Mouse (Mus musculus) hindbrain, embryonic 16.5 days (tissue): ENCODE results near the gene Gpr176. TPM values are rescaled to one million over a fixed set of nuclear protein-coding genes. Genes with fewer than 3 reads are reported as not detected.

Experiments used
- ATAC-seq: fragments of 200-750 bp; cut with Nextera tagmentation; 2 replicates; pipeline ENCODE4 v1.8.0; 2017; ENCODE audit warnings: moderate TSS enrichment, moderate library complexity
- H3K27ac ChIP-seq: fragments of 300-500 bp; sonication (generic); 2 replicates; pipeline ENCODE4 v1.5.1; 2014; ENCODE audit warnings: low read depth, mild to moderate bottlenecking, control low read depth, low read length, moderate library complexity
- H3K27me3 ChIP-seq: fragments of 300-500 bp; sonication (generic); replicated peaks from 2 replicates; pipeline ENCODE4 v1.6.1; 2014; ENCODE audit warnings: low read length; ENCODE audit not compliant: control insufficient read depth, insufficient read depth
- H3K36me3 ChIP-seq: fragments of 300-500 bp; sonication (generic); 2 replicates; pipeline ENCODE4 v1.6.1; 2014; ENCODE audit warnings: mild to moderate bottlenecking, low read length, moderate library complexity, mixed read lengths; ENCODE audit not compliant: control insufficient read depth, insufficient read depth
- H3K4me1 ChIP-seq: fragments of 300-500 bp; sonication (generic); 2 replicates; pipeline ENCODE4 v1.6.1; 2014; ENCODE audit warnings: low read depth, low read length; ENCODE audit not compliant: control insufficient read depth, insufficient read depth
- H3K4me2 ChIP-seq: fragments of 300-500 bp; sonication (generic); 2 replicates; pipeline ENCODE4 v1.6.1; 2014; ENCODE audit warnings: mild to moderate bottlenecking, low read length, control low read depth, moderate library complexity
- H3K4me3 ChIP-seq: fragments of 300-500 bp; sonication (generic); 2 replicates; pipeline ENCODE4 v1.5.1; 2014; ENCODE audit warnings: mild to moderate bottlenecking, low read length, control low read depth, moderate library complexity
- H3K9ac ChIP-seq: fragments of 300-500 bp; sonication (generic); 2 replicates; pipeline ENCODE4 v1.6.1; 2014; ENCODE audit warnings: low read depth, mild to moderate bottlenecking, control low read depth, low read length, moderate library complexity
- H3K9me3 ChIP-seq: fragments of 300-500 bp; sonication (generic); 2 replicates; pipeline ENCODE4 v1.6.1; 2014; ENCODE audit warnings: mild to moderate bottlenecking, low read length, moderate library complexity; ENCODE audit not compliant: control insufficient read depth
- WGBS: fragments of 180-500 bp; shearing (Covaris S2); extraction: QIAGEN DNeasy Blood & Tissue Kit; methylation state at CpG from one replicate; pipeline ENCODE4 v1.1.7; 2014; 5-methylcytosine and 5-hydroxymethylcytosine counted together
- polyA plus RNA-seq: library from polyadenylated mRNA; unstranded; fragments of >200 nt; fragmentation: Nextera tagmentation; extraction: Ambion mirVana; gene quantifications from 2 replicates; pipeline ENCODE4 v1.2.1, GENCODE M21; 2015

The Gpr176 gene
- polyA plus RNA-seq, 1 experiment from 2014 or later, result 8.6 TPM

DNA sequence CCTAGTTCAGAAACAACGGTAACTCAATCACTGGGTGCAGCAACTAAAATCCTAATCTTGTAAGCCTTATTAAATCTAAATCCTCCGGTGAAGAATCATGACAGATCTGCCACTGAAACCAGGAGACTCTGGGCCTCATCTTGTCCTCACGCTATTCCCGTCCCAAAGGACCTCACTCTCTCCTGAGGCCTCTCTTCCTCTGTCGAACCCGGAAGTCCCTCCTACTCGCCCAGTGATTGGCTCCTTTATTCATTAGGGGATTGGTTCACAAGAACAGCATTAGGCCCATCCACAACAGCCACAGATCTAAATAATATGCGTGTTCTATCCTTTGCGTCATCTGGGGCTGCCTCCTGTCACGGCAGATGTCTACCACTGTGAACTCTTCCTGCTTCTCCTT is 101.6 kb downstream of the Gpr176 start:
- Histone ChIP-seq H3K9ac (no peak overlapping the region), H3K27ac (no peak overlapping the region), H3K4me3 (no peak overlapping the region), H3K9me3 (no peaks in the 10 kb centered on the region), H3K4me1 (no peaks in the 10 kb centered on the region; the same call in 1 of the 2 replicates), H3K27me3 (no peaks in the 10 kb centered on the region), H3K36me3 (no peaks in the 10 kb centered on the region), H3K4me2 (no peak overlapping the region)
- ATAC-seq, result no peak
- 80% methylated on average over 10 of the region's 10 CpGs for WGBS

DNA sequence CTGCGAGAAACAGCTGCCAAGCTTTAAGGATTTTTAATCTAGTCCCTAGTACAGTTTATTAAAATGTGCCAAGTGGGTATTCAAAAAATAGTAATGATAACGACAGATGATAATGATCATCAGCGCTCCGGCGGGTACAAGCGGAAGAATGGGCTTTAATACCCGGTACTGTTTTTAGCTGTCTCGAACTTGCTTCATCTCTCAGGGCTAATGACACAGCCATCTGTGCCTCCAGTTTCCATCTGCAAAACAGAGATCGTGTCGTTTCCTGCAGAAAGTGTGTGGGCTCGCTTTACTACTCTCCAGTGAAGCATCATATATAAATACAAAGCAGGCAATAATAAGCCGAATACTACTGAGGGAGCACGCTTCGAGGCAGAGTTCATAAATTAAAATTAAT is 103.0 kb downstream of the Gpr176 start:
- Histone ChIP-seq H3K4me1 (no peaks in the 10 kb centered on the region; the same call in 1 of the 2 replicates), H3K36me3 (no peaks in the 10 kb centered on the region), H3K9ac (no peak overlapping the region), H3K4me2 (no peak overlapping the region), H3K9me3 (no peaks in the 10 kb centered on the region), H3K27ac (no peak overlapping the region), H3K27me3 (no peaks in the 10 kb centered on the region), H3K4me3 (no peak overlapping the region)
- peak; percentile 56; the same call in 1 of the 2 replicates for ATAC-seq
- WGBS, result 57% methylated on average over 14 of the region's 14 CpGs

DNA sequence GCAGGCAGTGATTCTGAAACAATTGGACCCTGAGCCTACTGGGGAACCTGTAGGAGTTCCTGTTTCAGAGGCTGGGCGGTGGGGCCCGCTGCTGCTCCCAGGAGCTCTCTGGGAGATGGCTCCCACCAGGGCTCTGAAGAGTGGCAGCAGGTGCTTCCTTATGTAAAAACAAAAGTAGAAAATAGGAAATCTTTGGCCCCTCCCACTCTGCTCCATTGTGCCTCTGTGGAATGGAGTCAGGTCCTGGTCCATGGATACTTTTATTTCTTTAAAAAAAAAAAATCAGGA is 109.4 kb downstream of the Gpr176 start:
- WGBS, result 35% methylated on average over 2 of the region's 2 CpGs
- H3K9ac ChIP-seq, result no peak overlapping the region
- H3K27ac ChIP-seq, result no peak overlapping the region
- no peaks in the 10 kb centered on the region for H3K9me3 ChIP-seq
- no peaks in the 10 kb centered on the region for H3K36me3 ChIP-seq
- H3K4me1 ChIP-seq, result no peaks in the 10 kb centered on the region
- peak; percentile 32; the same call in 1 of the 2 replicates for ATAC-seq
- H3K27me3 ChIP-seq, result no peaks in the 10 kb centered on the region
- H3K4me3 ChIP-seq, result no peak overlapping the region
- no peak overlapping the region for H3K4me2 ChIP-seq

GRCm38 (mm10) chr2:118263151-118263913 is 109.9 kb downstream of the Gpr176 start:
- Histone ChIP-seq H3K36me3 (no peaks in the 10 kb centered on the region), H3K9ac (no peak overlapping the region), H3K4me3 (no peak overlapping the region), H3K4me1 (no peaks in the 10 kb centered on the region), H3K27me3 (no peaks in the 10 kb centered on the region), H3K27ac (no peak overlapping the region), H3K4me2 (no peak overlapping the region), H3K9me3 (no peaks in the 10 kb centered on the region)
- peak; percentile 79 for ATAC-seq
- WGBS, result 21% methylated on average over 8 of the region's 8 CpGs

GRCm38 (mm10) chr2:118262673-118263072 is 110.5 kb downstream of the Gpr176 start:
- no peak overlapping the region for H3K27ac ChIP-seq
- no peak; the same call in 1 of the 2 replicates for ATAC-seq
- H3K27me3 ChIP-seq, result no peaks in the 10 kb centered on the region
- H3K9ac ChIP-seq, result no peak overlapping the region
- H3K4me2 ChIP-seq, result no peak overlapping the region
- no peaks in the 10 kb centered on the region for H3K9me3 ChIP-seq
- H3K36me3 ChIP-seq, result no peaks in the 10 kb centered on the region
- H3K4me3 ChIP-seq, result no peak overlapping the region
- 52% methylated on average over 8 of the region's 8 CpGs for WGBS
- H3K4me1 ChIP-seq, result no peaks in the 10 kb centered on the region

DNA sequence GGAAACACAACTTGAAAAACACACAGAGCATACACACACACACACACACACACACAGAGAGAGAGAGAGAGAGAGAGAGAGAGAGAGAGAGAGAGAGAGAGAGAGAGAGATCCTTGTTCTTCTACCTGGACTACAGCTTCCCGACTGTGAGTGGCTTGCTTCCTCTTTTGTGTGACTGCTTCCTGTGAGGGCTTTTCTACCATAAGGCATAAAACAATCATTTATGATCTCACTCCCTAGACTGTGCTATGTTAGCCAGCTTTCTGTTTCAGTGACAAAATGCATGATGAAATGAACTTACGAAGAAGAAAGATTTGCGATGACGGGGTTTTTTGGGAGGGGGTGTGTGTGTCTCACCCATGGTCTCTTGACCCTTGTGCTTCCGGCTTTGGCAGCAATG is 113.5 kb downstream of the Gpr176 start:
- H3K4me1 ChIP-seq, result no peaks in the 10 kb centered on the region
- H3K27ac ChIP-seq, result no peak overlapping the region
- no peaks in the 10 kb centered on the region for H3K36me3 ChIP-seq
- no peaks in the 10 kb centered on the region for H3K27me3 ChIP-seq
- no peaks in the 10 kb centered on the region for H3K9me3 ChIP-seq
- no peak for ATAC-seq
- 90% methylated on average over 5 of the region's 5 CpGs for WGBS
- no peak overlapping the region for H3K9ac ChIP-seq
- H3K4me2 ChIP-seq, result no peak overlapping the region
- H3K4me3 ChIP-seq, result no peak overlapping the region

GRCm38 (mm10) chr2:118257094-118257493 is 116.1 kb downstream of the Gpr176 start:
- no peaks in the 10 kb centered on the region for H3K27me3 ChIP-seq
- 71% methylated on average over 8 of the region's 8 CpGs for WGBS
- ATAC-seq, result no peak
- H3K4me3 ChIP-seq, result peak overlapping the region; percentile 42
- no peak overlapping the region for H3K9ac ChIP-seq
- H3K4me2 ChIP-seq, result peak overlapping the region; percentile 64
- H3K9me3 ChIP-seq, result no peaks in the 10 kb centered on the region
- no peak overlapping the region for H3K27ac ChIP-seq
- no peaks in the 10 kb centered on the region for H3K36me3 ChIP-seq
- H3K4me1 ChIP-seq, result no peaks in the 10 kb centered on the region

DNA sequence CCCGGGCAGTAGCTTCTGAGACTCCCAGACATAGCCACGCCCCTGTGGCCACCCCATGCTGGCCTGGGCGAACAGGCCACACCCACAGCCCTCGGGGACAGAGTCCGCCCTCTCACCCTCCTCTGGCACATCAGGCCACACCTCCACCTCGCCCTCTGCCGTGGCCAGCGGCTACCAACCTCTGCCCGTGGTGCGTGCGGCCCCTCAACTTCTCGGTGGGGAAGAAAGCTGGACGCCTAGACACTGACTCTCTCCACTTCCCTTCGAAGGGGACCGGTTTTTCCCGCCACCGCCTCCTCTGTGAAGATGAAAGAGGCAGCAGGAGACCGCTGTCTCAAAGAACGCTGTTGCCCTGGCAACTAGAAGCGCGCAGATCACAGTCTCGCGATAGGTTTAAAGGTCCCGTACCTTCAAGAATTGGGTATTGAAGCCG is 116.6 kb downstream of the Gpr176 start, which contains the start of gene Fsip1:
Gene Fsip1, minus strand, starts transcription at position 346 of the 433 bp plus-strand sequence.
- H3K4me3 ChIP-seq, result peak within 1 kb of the TSS; percentile 42
- peak within 1 kb of the TSS; percentile 49 for H3K9ac ChIP-seq
- no peaks in the 10 kb centered on the region for H3K9me3 ChIP-seq
- H3K27me3 ChIP-seq, result no peaks in the 10 kb centered on the region
- peak; percentile 88 for ATAC-seq
- no peaks in the 10 kb centered on the region for H3K4me1 ChIP-seq
- no peaks in the 10 kb centered on the region for H3K36me3 ChIP-seq
- WGBS, result 3% methylated on average over 25 of the region's 25 CpGs
- H3K4me2 ChIP-seq, result peak within 1 kb of the TSS; percentile 64
- H3K27ac ChIP-seq, result no peak within 1 kb of the TSS

- no peaks in the 10 kb centered on the region for H3K4me1 ChIP-seq
- ATAC-seq, result peak; percentile 84
- H3K36me3 ChIP-seq, result no peaks in the 10 kb centered on the region
Measured at GRCm38 (mm10) chr2:118254516-118254915, 118.7 kb downstream of the Gpr176 start.

More at GRCm38 (mm10) chr2:118254516-118254915, 118.7 kb downstream of the Gpr176 start:
- Histone ChIP-seq H3K4me2 (no peak overlapping the region), H3K4me3 (no peak overlapping the region), H3K27ac (no peak overlapping the region), H3K27me3 (no peaks in the 10 kb centered on the region), H3K9ac (no peak overlapping the region), H3K9me3 (no peaks in the 10 kb centered on the region)
- 46% methylated on average over 8 of the region's 8 CpGs for WGBS
